Mouse (Mus musculus) forebrain, embryonic 15.5 days (tissue): ENCODE data around the gene C2cd4d. TPM values are rescaled to one million over a fixed set of nuclear protein-coding genes. Genes with fewer than 3 reads are reported as not detected.

ENCODE experiments used
- ATAC-seq: fragments of 200-750 bp; cut with Nextera tagmentation; replicated peaks from 2 replicates; pipeline ENCODE4 v1.8.0; 2017; ENCODE audit warnings: mild to moderate bottlenecking, moderate TSS enrichment, moderate library complexity
- H3K27ac ChIP-seq: fragments of 300-500 bp; sonication (generic); replicated peaks from 2 replicates; pipeline ENCODE4 v1.5.1; 2015; ENCODE audit warnings: mild to moderate bottlenecking, inconsistent platforms
- H3K27me3 ChIP-seq: fragments of 300-500 bp; sonication (generic); 2 replicates; pipeline ENCODE4 v1.6.1; 2015; ENCODE audit warnings: inconsistent platforms
- H3K36me3 ChIP-seq: fragments of 300-500 bp; sonication (generic); 2 replicates; pipeline ENCODE4 v1.6.1; 2015; ENCODE audit warnings: mild to moderate bottlenecking, inconsistent platforms
- H3K4me1 ChIP-seq: fragments of 300-500 bp; sonication (generic); 2 replicates; pipeline ENCODE4 v1.6.1; 2015; ENCODE audit warnings: inconsistent platforms
- H3K4me2 ChIP-seq: fragments of 300-500 bp; sonication (generic); replicated peaks from 2 replicates; pipeline ENCODE4 v1.6.1; 2015; ENCODE audit warnings: mild to moderate bottlenecking, inconsistent platforms
- H3K4me3 ChIP-seq: fragments of 300-500 bp; sonication (generic); 2 replicates; pipeline ENCODE4 v1.5.1; 2015; ENCODE audit warnings: mild to moderate bottlenecking, inconsistent platforms
- H3K9ac ChIP-seq: fragments of 300-500 bp; sonication (generic); replicated peaks from 2 replicates; pipeline ENCODE4 v1.6.1; 2015; ENCODE audit warnings: mild to moderate bottlenecking, inconsistent platforms
- H3K9me3 ChIP-seq: fragments of 300-500 bp; sonication (generic); 2 replicates; pipeline ENCODE4 v1.6.1; 2016; ENCODE audit warnings: inconsistent platforms
- WGBS: fragments of 180-500 bp; shearing (Covaris S2); methylation state at CpG from one replicate; pipeline ENCODE4 v1.1.7; 2015; ENCODE audit warnings: mixed read lengths; 5-methylcytosine and 5-hydroxymethylcytosine counted together
- polyA plus RNA-seq: library from polyadenylated mRNA; unstranded; fragments of >200 nt; fragmentation: Nextera tagmentation; extraction: Ambion mirVana; gene quantifications from 2 replicates; pipeline ENCODE4 v1.2.1, GENCODE M21; 2015

Gene C2cd4d
- polyA plus RNA-seq, 1 experiment from 2014 or later = 1.3 TPM

DNA sequence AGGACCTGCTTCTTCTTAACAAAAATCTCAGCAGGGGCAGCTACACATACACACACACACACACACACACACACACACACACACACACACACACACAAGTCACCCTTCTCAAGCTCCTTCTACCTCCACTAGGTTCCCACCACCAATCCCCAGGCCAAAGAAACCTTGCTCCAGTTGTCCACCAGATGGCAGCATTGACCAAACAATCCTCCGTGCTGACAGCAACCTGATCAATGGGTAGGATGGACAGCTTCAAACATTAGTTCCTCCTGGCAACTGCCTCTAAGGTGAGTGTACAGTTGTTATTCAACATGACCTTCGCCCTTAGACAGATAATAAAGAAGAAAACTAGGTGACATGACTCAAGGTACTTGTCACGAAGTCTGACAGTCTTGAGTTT lies 4.5 kb downstream of the C2cd4d start:
- peak; percentile 29 for ATAC-seq
- H3K9me3 ChIP-seq = no peaks in the 10 kb centered on the region
- H3K4me3 ChIP-seq = no peak overlapping the region
- H3K9ac ChIP-seq = no peak overlapping the region
- H3K36me3 ChIP-seq = no peaks in the 10 kb centered on the region
- H3K4me2 ChIP-seq = no peak overlapping the region
- WGBS = 20% methylated on average over 3 of the region's 3 CpGs
- H3K4me1 ChIP-seq = peaks cover 16% of the 10 kb centered on the region
- peaks cover 15% of the 10 kb centered on the region; the same call in 1 of the 2 replicates for H3K27me3 ChIP-seq
- H3K27ac ChIP-seq = no peak overlapping the region

GRCm38 (mm10) chr3:94367511-94367910 lies 5.3 kb downstream of the C2cd4d start:
- Histone ChIP-seq H3K4me2 (no peak overlapping the region), H3K4me1 (peaks cover 24% of the 10 kb centered on the region), H3K36me3 (no peaks in the 10 kb centered on the region), H3K27me3 (peaks cover 15% of the 10 kb centered on the region; the same call in 1 of the 2 replicates), H3K4me3 (no peak overlapping the region), H3K27ac (no peak overlapping the region), H3K9ac (no peak overlapping the region), H3K9me3 (no peaks in the 10 kb centered on the region)
- no peak for ATAC-seq
- 87% methylated on average over 6 of the region's 6 CpGs for WGBS

DNA sequence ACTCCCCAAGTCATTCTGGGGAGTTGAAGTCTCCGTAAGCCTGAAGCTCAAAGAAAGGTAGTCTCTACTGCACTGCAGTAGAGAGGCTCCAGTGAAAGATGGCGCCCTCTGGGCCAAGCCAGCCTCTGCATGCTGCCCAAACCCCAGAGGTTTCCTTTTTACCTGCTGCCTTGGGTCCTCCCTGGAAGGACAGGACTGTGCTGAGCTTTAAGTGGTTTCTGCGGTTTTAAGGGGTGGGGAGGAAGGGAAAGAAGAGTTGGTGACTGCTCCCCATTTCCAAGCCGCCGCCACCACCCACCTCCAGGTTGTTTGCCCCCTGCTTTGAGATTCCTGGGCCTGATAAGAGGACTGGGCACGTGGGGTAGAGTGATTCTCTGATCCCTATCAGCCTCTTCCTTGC lies 6.4 kb downstream of the C2cd4d start:
- H3K9me3 ChIP-seq = no peaks in the 10 kb centered on the region
- H3K27ac ChIP-seq = no peak overlapping the region
- no peak overlapping the region for H3K9ac ChIP-seq
- H3K27me3 ChIP-seq = peaks cover 11% of the 10 kb centered on the region; the same call in 1 of the 2 replicates
- H3K4me3 ChIP-seq = no peak overlapping the region
- H3K36me3 ChIP-seq = no peaks in the 10 kb centered on the region
- WGBS = 65% methylated on average over 6 of the region's 6 CpGs
- no peak for ATAC-seq
- H3K4me1 ChIP-seq = peaks cover 29% of the 10 kb centered on the region
- H3K4me2 ChIP-seq = no peak overlapping the region

- Histone ChIP-seq H3K9me3 (no peaks in the 10 kb centered on the region), H3K27me3 (peaks cover 10% of the 10 kb centered on the region; the same call in 1 of the 2 replicates), H3K4me3 (no peak overlapping the region), H3K4me2 (no peak overlapping the region), H3K4me1 (peaks cover 29% of the 10 kb centered on the region), H3K27ac (no peak overlapping the region), H3K36me3 (no peaks in the 10 kb centered on the region), H3K9ac (no peak overlapping the region)
- ATAC-seq = no peak
- WGBS = 67% methylated on average over 2 of the region's 2 CpGs
These were observed 7.5 kb downstream of the C2cd4d start for GRCm38 (mm10) chr3:94369709-94370108.

- H3K36me3 ChIP-seq = no peaks in the 10 kb centered on the region
- H3K4me3 ChIP-seq = peak overlapping the region; percentile 7; the same call in 1 of the 2 replicates
- 4% methylated on average over 11 of the region's 11 CpGs for WGBS
- H3K27me3 ChIP-seq = no peaks in the 10 kb centered on the region
- peak; percentile 23 for ATAC-seq
- no peak overlapping the region for H3K27ac ChIP-seq
- 0 out of 2 replicates have a peak overlapping the region, but pooled peaks have one; percentile 13 for H3K9ac ChIP-seq
- H3K9me3 ChIP-seq = no peaks in the 10 kb centered on the region
- peaks cover 29% of the 10 kb centered on the region for H3K4me1 ChIP-seq
- H3K4me2 ChIP-seq = peak overlapping the region; percentile 37
These were observed 9.4 kb downstream of the C2cd4d start for GRCm38 (mm10) chr3:94371637-94372036.

- Histone ChIP-seq H3K4me3 (no peak overlapping the region), H3K36me3 (no peaks in the 10 kb centered on the region), H3K27me3 (no peaks in the 10 kb centered on the region), H3K9me3 (no peaks in the 10 kb centered on the region), H3K9ac (0 out of 2 replicates have a peak overlapping the region, but pooled peaks have one; percentile 13), H3K4me1 (peaks cover 29% of the 10 kb centered on the region), H3K27ac (no peak overlapping the region), H3K4me2 (peak overlapping the region; percentile 37)
- 6% methylated on average over 3 of the region's 3 CpGs for WGBS
- no peak for ATAC-seq
These were observed 9.8 kb downstream of the C2cd4d start for GRCm38 (mm10) chr3:94372038-94372437.

DNA sequence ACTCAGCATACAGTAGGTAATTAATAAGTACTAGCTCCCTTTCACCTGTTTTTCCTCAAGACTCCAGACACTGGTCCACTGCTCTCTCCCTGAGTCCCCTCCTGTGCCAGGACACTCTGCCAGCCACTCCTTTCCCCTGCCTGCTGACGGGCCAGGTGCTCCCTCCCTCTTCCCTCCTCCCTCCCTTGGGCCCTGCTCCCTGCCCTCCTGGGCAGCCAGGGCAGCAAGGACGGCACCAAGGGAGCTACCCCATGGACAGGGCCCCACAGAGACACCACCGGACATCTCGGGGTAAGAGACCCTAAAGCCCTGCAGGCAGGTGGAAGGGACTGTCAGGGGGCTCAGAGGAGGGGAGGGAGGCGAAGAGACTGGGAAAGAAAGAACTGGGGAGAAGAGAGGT lies 10.4 kb downstream of the C2cd4d start, which contains the start of gene Rorc:
Rorc (plus strand) TSS at position 154 of the 400 bp plus-strand sequence.
- peaks cover 29% of the 10 kb centered on the region for H3K4me1 ChIP-seq
- no peaks in the 10 kb centered on the region for H3K27me3 ChIP-seq
- H3K27ac ChIP-seq = no peak within 1 kb of the TSS
- no peaks in the 10 kb centered on the region for H3K36me3 ChIP-seq
- 12% methylated on average over 5 of the region's 5 CpGs for WGBS
- H3K4me3 ChIP-seq = peak within 1 kb of the TSS; percentile 7; the same call in 1 of the 2 replicates
- ATAC-seq = 0 out of 2 replicates have a peak, but pooled peaks have one; percentile 14
- peak within 1 kb of the TSS; percentile 37 for H3K4me2 ChIP-seq
- 0 out of 2 replicates have a peak within 1 kb of the TSS, but pooled peaks have one; percentile 13 for H3K9ac ChIP-seq
- no peaks in the 10 kb centered on the region for H3K9me3 ChIP-seq

DNA sequence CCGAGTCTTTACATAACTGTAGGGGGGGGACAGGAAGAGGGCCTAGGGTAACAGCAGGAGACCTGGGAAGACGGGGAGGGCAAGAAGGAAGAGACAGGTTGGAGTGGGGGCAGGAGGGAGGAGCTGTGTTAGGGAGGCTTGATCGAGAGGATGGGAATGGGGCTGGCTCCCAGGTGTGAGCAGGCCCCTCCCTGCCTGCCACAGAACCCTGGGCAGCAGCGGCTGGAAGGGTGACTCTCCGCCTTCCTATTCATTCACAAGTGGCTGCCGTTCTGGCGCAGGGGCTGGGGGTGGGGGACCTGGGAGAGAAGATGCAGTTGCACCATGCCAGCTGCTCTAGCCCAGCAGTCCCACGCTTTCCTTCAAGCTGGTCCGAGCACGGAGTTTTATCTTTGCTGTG lies 10.9 kb downstream of the C2cd4d start:
- Histone ChIP-seq H3K4me3 (no peak overlapping the region; the same call in 1 of the 2 replicates), H3K9ac (no peak overlapping the region)
- peak; percentile 27; the same call in 1 of the 2 replicates for ATAC-seq

DNA sequence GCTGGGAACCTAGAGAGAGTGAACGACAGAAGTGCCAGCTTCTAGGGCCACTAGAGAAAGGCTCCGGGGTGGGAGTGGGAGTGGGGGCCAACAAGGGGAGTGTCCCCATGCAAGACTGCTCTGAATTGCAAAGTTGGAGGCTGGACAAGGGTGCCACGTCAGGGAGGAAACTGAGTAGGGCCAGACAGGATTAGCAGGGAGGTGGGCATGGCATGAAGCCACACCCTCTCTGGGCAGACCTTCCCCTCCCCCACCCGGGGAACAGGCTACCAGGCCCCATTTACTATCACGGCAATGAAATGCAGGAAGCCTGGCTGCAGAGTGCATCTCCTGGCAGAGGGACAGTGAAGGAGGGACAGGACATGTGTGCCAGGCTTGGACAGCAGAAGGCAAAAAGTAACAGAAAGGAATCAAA lies 11.4 kb downstream of the C2cd4d start:
- Histone ChIP-seq H3K4me1 (peaks cover 29% of the 10 kb centered on the region), H3K27me3 (no peaks in the 10 kb centered on the region), H3K4me2 (peak overlapping the region; percentile 27; the same call in 1 of the 2 replicates), H3K4me3 (no peak overlapping the region), H3K9ac (no peak overlapping the region), H3K36me3 (no peaks in the 10 kb centered on the region), H3K9me3 (no peaks in the 10 kb centered on the region), H3K27ac (no peak overlapping the region)
- peak; percentile 51; the same call in 1 of the 2 replicates for ATAC-seq
- WGBS = 0% methylated on average over 5 of the region's 5 CpGs

More for the DNA sequence above, 10.9 kb downstream of the C2cd4d start:
- H3K36me3 ChIP-seq = no peaks in the 10 kb centered on the region
- WGBS = under 1% methylated on average over 10 of the region's 10 CpGs
- H3K27ac ChIP-seq = no peak overlapping the region
- no peaks in the 10 kb centered on the region for H3K27me3 ChIP-seq
- H3K9me3 ChIP-seq = no peaks in the 10 kb centered on the region
- peaks cover 29% of the 10 kb centered on the region for H3K4me1 ChIP-seq
- H3K4me2 ChIP-seq = peak overlapping the region; percentile 27; the same call in 1 of the 2 replicates

GRCm38 (mm10) chr3:94374636-94375035 lies 12.4 kb downstream of the C2cd4d start:
- no peak for ATAC-seq
- Histone ChIP-seq H3K4me1 (peaks cover 29% of the 10 kb centered on the region), H3K4me3 (no peak overlapping the region), H3K9ac (no peak overlapping the region), H3K4me2 (no peak overlapping the region), H3K27ac (no peak overlapping the region), H3K36me3 (no peaks in the 10 kb centered on the region), H3K27me3 (no peaks in the 10 kb centered on the region), H3K9me3 (no peaks in the 10 kb centered on the region)

DNA sequence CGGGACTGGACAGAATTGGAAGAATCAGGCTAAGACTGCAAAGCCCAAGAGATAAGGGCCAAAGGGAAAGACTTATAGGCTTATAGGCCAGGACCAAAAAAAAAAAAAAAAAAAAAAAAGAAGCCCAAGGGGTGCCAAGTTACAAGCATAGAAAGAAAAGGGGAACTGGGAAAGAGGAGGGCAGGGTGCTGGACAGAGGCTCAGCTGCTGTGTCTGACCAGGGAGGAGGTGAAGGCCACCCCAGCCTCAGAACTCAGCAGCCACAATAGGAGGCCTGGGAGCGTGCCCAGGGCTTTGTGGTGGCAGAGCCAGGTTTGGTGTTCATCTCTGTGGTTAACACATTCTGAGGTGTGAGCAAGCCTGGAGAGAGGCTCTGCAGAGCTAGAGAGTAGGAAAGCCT lies 12.9 kb downstream of the C2cd4d start:
- Histone ChIP-seq H3K27ac (no peak overlapping the region), H3K9ac (no peak overlapping the region), H3K4me1 (peaks cover 29% of the 10 kb centered on the region), H3K4me3 (no peak overlapping the region), H3K9me3 (no peaks in the 10 kb centered on the region), H3K27me3 (no peaks in the 10 kb centered on the region), H3K36me3 (no peaks in the 10 kb centered on the region), H3K4me2 (no peak overlapping the region)
- ATAC-seq = no peak
- whole genome bisulfite sequencing = 80% methylated on average over 2 of the region's 2 CpGs

DNA sequence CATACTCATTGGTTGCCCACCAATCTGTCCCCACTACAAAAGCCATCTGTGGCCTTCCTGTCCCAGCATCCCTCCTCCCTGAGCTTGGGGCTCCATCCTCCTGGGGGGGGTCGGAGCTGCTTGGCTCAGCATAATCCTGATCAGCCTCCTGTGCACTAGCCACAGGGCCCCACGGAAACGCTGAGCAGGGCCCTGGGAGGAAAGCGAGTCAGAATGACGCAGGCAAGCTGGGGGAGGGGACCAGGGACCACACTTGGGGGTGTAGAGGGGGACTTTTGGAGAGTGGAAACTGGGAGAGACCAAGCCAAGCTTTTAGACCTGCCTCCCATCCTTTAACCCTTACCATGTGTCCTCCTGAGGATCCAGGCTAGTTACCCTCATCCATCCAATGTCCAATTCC lies 13.6 kb downstream of the C2cd4d start:
- Histone ChIP-seq H3K9ac (no peak overlapping the region), H3K4me2 (no peak overlapping the region), H3K36me3 (no peaks in the 10 kb centered on the region), H3K27ac (no peak overlapping the region), H3K4me1 (peaks cover 29% of the 10 kb centered on the region), H3K27me3 (no peaks in the 10 kb centered on the region), H3K4me3 (no peak overlapping the region), H3K9me3 (no peaks in the 10 kb centered on the region)
- WGBS = 54% methylated on average over 5 of the region's 5 CpGs
- ATAC-seq = no peak
